Mouse (Mus musculus) left cerebral cortex, postnatal 25 days (tissue): Measurements from ENCODE around the gene Dexi. TPM values are rescaled to one million over a fixed set of nuclear protein-coding genes. Genes with fewer than 3 reads are reported as not detected.

Experiments
- DNase-seq, 2 experiments: peaks; one replicate each; pipeline ENCODE4 v3.0.0; 2022; ENCODE audit warnings: low spot score in 2 of 2, mixed read lengths in 1 of 2
- intact Hi-C: fragments of 180-260 bp; cut with DNase I; formaldehyde crosslinking; loops from one replicate; pipeline ENCODE4 v1.15.1; 2025
- total RNA-seq, 2 experiments: library from RNA; stranded (reverse); gene quantifications; 2 replicates each; pipeline ENCODE4 v1.2.3; 2021

Dexi gene
- total RNA-seq, 2 experiments from 2014 or later: 59.5 to 64.8 TPM

GRCm38 (mm10) chr16:10474956-10475355 is 67.9 kb downstream of the Dexi start:
- no peak for DNase-seq
- intact Hi-C loops: no loop called here

- intact Hi-C loops: no loop called here
- DNase-seq: no peak
Measured at GRCm38 (mm10) chr16:10471950-10472349, 70.9 kb downstream of the Dexi start.

GRCm38 (mm10) chr16:10468201-10468600 is 74.7 kb downstream of the Dexi start:
- DNase-seq: peak in 1 of 2 experiments; percentile 14
- intact Hi-C loops: no loop called here

- DNase-seq: no peak
- intact Hi-C loops: no loop called here
Measured at GRCm38 (mm10) chr16:10467391-10468107, 75.3 kb downstream of the Dexi start.

GRCm38 (mm10) chr16:10465011-10465681 is 77.7 kb downstream of the Dexi start:
- intact Hi-C loops: no loop called here
- DNase-seq: no peak

- intact Hi-C loops: no loop called here
- DNase-seq: no peak
Measured at GRCm38 (mm10) chr16:10461178-10461577, 81.7 kb downstream of the Dexi start.

GRCm38 (mm10) chr16:10460188-10460587 is 82.7 kb downstream of the Dexi start:
- no peak for DNase-seq
- intact Hi-C loops: no loop called here

GRCm38 (mm10) chr16:10454583-10454974 is 88.3 kb downstream of the Dexi start:
- intact Hi-C loops: no loop called here
- DNase-seq: no peak

- no peak for DNase-seq
- intact Hi-C loops: no loop called here
Measured at GRCm38 (mm10) chr16:10453872-10454582, 88.8 kb downstream of the Dexi start.

Other genes with a start within 250 kb of the Dexi start
- 10 to 100 TPM; 13.8 to 14.5 TPM for gene Emp2, start 229.1 kb downstream of the Dexi start, total RNA-seq
- 1 to 10 TPM; 6.5 to 8.6 TPM for gene Tekt5, start 147.6 kb downstream of the Dexi start, total RNA-seq
- gene Nubp1, start 131.1 kb downstream of the Dexi start, total RNA-seq: 10 to 100 TPM; 16.4 to 21.1 TPM
- gene Tvp23a, start 95.7 kb downstream of the Dexi start, total RNA-seq: 10 to 100 TPM; 31.7 to 32.9 TPM
- under 1 TPM; 0.07 to 0.23 TPM for gene Ciita, start 63.0 kb downstream of the Dexi start, total RNA-seq
- 10 to 100 TPM; 89.7 to 91.1 TPM for gene Clec16a, start 2.3 kb upstream of the Dexi start, total RNA-seq
- gene Socs1, start 242.5 kb upstream of the Dexi start, total RNA-seq: under 1 TPM; 0.80 to 0.82 TPM
- not detected for gene Tnp2, start 245.6 kb upstream of the Dexi start, total RNA-seq
- gene Prm3, start 247.9 kb upstream of the Dexi start, total RNA-seq: not detected